In genomic region chr13:42915851-42916193, GRCm38 (mm10) we compare ENCODE assay signal across 8 mouse cellular contexts.
DNase-seq lines count a peak whose midpoint lies in the region; ATAC-seq and TF ChIP-seq lines count a peak whose summit lies in the region.

No protein-coding gene starts in this region.

- peak overlapping the region; percentile 99 for H3K4me2 ChIP-seq in neural tube, embryonic 11.5 days (ENCODE audit: low read depth)
- H3K4me2 ChIP-seq in limb, embryonic 14.5 days (replicated peaks; ENCODE audit: low read depth, low read length, severe bottlenecking): peak overlapping the region; percentile 100
- peak overlapping the region; percentile 100 for H3K4me2 ChIP-seq in stomach, embryonic 16.5 days (ENCODE audit: low read depth, low read length)

- peak; percentile 59 for DNase-seq in heart, embryonic 10.5 days (ENCODE audit: low spot score)
- DNase-seq in heart, postnatal 36 days: no peak
- DNase-seq in neural tube, embryonic 11.5 days (ENCODE audit: low spot score): no peak
- DNase-seq in neural tube, embryonic 10.5 days (ENCODE audit: extremely low spot score, low spot score): no peak
- no peak for DNase-seq in limb, embryonic 14.5 days (ENCODE audit: low spot score)
- no peak for DNase-seq in urinary bladder, adult 2 months (ENCODE audit: low spot score)
- no peak for DNase-seq in embryo, embryonic 10 days (ENCODE audit: low spot score)

- H3K9ac ChIP-seq in neural tube, embryonic 11.5 days (ENCODE audit: low read length): no peak overlapping the region
- H3K9ac ChIP-seq in limb, embryonic 14.5 days (ENCODE audit: low read depth, low read length, severe bottlenecking): peak overlapping the region; percentile 62
- H3K9ac ChIP-seq in stomach, embryonic 16.5 days (ENCODE audit: low read length): peak overlapping the region; percentile 77

- intact Hi-C loops in heart, postnatal 36 days (cut with DNase I): no loop called here

- peaks cover 20% of the 10 kb centered on the region for H3K4me1 ChIP-seq in heart, embryonic 10.5 days
- H3K4me1 ChIP-seq in neural tube, embryonic 11.5 days (ENCODE audit: control insufficient read depth, insufficient read depth, low read length): peaks cover 6% of the 10 kb centered on the region
- peaks cover 4% of the 10 kb centered on the region; the same call in 1 of the 2 replicates for H3K4me1 ChIP-seq in limb, embryonic 14.5 days (ENCODE audit: control insufficient read depth, insufficient read depth, low read length)
- H3K4me1 ChIP-seq in stomach, embryonic 16.5 days (ENCODE audit: control insufficient read depth, insufficient read depth, low read length): peaks cover 5% of the 10 kb centered on the region

- WGBS in heart, embryonic 10.5 days: 21% methylated on average over 6 of the region's 6 CpGs
- WGBS in neural tube, embryonic 11.5 days: 17% methylated on average over 6 of the region's 6 CpGs
- 16% methylated on average over 6 of the region's 6 CpGs for WGBS in limb, embryonic 14.5 days
- 19% methylated on average over 6 of the region's 6 CpGs for WGBS in stomach, embryonic 16.5 days

- H3K36me3 ChIP-seq in heart, embryonic 10.5 days: no peaks in the 10 kb centered on the region
- H3K36me3 ChIP-seq in neural tube, embryonic 11.5 days (ENCODE audit: control insufficient read depth, insufficient read depth, low read length): no peaks in the 10 kb centered on the region
- no peaks in the 10 kb centered on the region for H3K36me3 ChIP-seq in limb, embryonic 14.5 days (ENCODE audit: control insufficient read depth, insufficient read depth, low read length)
- no peaks in the 10 kb centered on the region for H3K36me3 ChIP-seq in stomach, embryonic 16.5 days (ENCODE audit: control insufficient read depth, insufficient read depth, low read length)

- TF ChIP-seq POLR2A in limb, embryonic 14.5 days (IDR thresholded peaks at IDR 0.05; ENCODE audit: borderline replicate concordance, extremely low read depth, insufficient read depth, insufficient read length): no peak

- peaks cover 39% of the 10 kb centered on the region for H3K27me3 ChIP-seq in heart, embryonic 10.5 days (ENCODE audit: insufficient read depth, poor library complexity, severe bottlenecking)
- 0 out of 2 replicates have a peak, but pooled peaks cover 2% of the 10 kb centered on the region for H3K27me3 ChIP-seq in neural tube, embryonic 11.5 days (ENCODE audit: control insufficient read depth, insufficient read depth, low read length)
- H3K27me3 ChIP-seq in limb, embryonic 14.5 days (ENCODE audit: control insufficient read depth, insufficient read depth, low read length): peaks cover 12% of the 10 kb centered on the region
- H3K27me3 ChIP-seq in stomach, embryonic 16.5 days (ENCODE audit: control insufficient read depth, insufficient read depth, low read length): peaks cover 8% of the 10 kb centered on the region; the same call in 1 of the 2 replicates

- peak; percentile 27; the same call in 1 of the 2 replicates for ATAC-seq in neural tube, embryonic 11.5 days (ENCODE audit: insufficient read depth, low FRiP score, low TSS enrichment)
- ATAC-seq in limb, embryonic 14.5 days (ENCODE audit: low FRiP score, low read depth): no peak
- ATAC-seq in stomach, embryonic 16.5 days (ENCODE audit: insufficient read depth, low FRiP score): no peak

- H3K27ac ChIP-seq in heart, embryonic 10.5 days: peak overlapping the region; percentile 74
- H3K27ac ChIP-seq in neural tube, embryonic 11.5 days (ENCODE audit: low read depth, low read length): no peak overlapping the region
- no peak overlapping the region for H3K27ac ChIP-seq in limb, embryonic 14.5 days (replicated peaks; ENCODE audit: low read depth, low read length)
- H3K27ac ChIP-seq in stomach, embryonic 16.5 days (ENCODE audit: low read length): no peak overlapping the region

- H3K4me3 ChIP-seq in heart, embryonic 10.5 days: peak overlapping the region; percentile 78
- H3K4me3 ChIP-seq in neural tube, embryonic 11.5 days (ENCODE audit: low read depth, low read length): peak overlapping the region; percentile 61
- peak overlapping the region; percentile 62 for H3K4me3 ChIP-seq in limb, embryonic 14.5 days (replicated peaks; ENCODE audit: low read length)
- H3K4me3 ChIP-seq in stomach, embryonic 16.5 days (replicated peaks; ENCODE audit: low read length): peak overlapping the region; percentile 63

- no peaks in the 10 kb centered on the region for H3K9me3 ChIP-seq in heart, embryonic 10.5 days
- no peaks in the 10 kb centered on the region for H3K9me3 ChIP-seq in neural tube, embryonic 11.5 days (ENCODE audit: control insufficient read depth, low read length)
- no peaks in the 10 kb centered on the region for H3K9me3 ChIP-seq in limb, embryonic 14.5 days (ENCODE audit: control insufficient read depth, low read length)
- no peaks in the 10 kb centered on the region for H3K9me3 ChIP-seq in stomach, embryonic 16.5 days (replicated peaks; ENCODE audit: control insufficient read depth, low read length)
